Mouse (Mus musculus): ENCODE measurements at regions not wholly inside any gene's neighbourhood (a gene's known extent, or its start where the extent isn't known, plus 50 kb on each side); places are given as distances from the start of the nearest gene placed in this dataset.

DNA sequence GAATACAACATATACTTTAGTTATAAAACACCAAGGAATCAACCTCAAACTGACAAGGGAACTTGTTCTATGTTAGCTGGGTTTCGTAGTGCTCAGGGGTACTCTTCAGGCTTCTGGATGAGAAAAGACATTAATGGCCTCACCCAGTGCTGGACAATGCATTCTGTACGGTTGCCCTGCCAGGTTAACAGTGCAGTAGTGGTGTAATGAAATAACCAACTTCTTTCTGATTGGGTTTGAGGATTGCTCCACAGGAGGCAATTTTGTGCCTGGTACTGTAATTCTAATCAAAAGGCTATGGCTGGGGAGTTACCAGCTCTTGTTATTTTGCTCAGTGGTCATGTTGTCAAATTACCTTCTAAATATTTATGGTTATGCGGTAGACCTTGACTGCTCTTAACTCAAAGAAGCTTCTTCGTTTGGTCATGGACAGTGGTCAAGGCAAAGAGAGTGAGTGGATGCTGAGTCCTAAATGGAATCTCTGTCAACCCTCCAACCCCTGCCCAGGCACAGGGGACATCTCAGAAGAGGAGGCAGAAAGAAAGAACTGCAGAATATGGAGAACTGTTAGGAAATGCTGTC, 158.8 kb upstream of the B3gat2 start:
- no peak for DNase-seq (ENCODE audit: low spot score)

DNA sequence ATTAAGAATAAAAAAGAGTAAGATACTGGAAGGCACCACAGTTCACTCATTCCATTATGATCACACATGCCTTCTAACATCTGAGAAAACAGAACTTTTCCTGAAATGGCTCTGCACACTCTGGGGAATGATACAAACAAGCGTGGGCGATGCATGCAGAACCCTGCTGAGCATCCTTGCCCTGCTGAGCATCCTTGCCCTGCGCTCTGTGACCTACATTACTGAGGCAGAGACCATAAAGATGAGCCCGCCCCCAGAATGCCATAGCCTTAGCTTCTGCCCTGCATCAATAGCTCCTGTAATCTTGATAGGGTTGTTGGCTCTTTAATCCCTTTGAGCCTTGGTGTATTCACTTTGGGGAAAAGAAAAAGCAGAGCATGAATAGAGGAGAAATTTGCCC, 132.2 kb upstream of the B3gat2 start:
- DNase-seq (ENCODE audit: low spot score), result no peak

DNA sequence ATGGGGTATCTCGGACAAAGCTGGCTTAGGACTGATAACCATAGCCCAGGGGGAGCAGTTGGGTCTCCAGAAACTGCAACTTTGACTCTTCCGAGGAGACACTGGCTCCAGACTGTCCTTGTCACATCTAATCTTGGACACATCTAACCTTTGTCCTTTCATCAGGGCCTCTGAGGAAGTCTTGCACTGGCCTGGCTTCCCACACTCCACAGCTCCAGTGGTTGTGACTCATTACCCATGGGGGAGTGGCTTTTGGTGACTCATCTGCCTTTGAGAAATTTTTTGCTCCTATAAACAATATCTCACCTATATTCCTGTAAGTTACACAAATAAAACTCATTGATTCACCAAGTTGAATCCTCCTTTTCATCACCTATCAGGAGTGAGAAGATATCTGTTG, 116.5 kb upstream of the B3gat2 start:
- no peak for DNase-seq (ENCODE audit: low spot score)

DNA sequence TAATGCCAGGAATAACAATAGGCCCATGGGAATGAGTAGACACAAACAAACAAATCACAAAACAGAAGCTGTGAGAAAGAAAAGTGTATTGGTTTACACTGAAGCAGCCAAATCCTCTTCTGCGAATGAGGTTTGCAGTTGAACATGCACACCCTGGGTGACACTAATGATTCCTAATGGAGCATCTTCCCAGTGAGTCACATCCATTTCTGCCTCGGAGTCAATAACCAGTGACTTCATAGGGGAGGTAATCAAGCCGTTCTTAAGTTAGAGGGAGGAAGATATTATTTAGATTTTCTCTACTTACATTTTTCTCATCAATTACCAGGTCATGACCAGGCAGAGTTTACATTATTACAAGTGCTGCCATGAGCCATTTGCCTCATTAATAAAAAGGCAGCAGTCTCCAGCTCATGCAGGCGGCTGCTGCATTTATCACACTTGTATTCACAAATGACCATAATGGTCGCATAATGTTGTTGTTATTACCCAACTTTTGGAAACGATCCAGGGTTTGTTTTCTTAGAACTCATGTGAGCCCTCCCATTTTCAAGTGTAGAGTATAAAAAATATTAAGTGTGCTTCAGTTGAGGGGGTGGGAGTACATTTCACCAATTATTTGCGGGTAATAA, 112.6 kb upstream of the B3gat2 start:
- no peak for DNase-seq (ENCODE audit: low spot score)

DNA sequence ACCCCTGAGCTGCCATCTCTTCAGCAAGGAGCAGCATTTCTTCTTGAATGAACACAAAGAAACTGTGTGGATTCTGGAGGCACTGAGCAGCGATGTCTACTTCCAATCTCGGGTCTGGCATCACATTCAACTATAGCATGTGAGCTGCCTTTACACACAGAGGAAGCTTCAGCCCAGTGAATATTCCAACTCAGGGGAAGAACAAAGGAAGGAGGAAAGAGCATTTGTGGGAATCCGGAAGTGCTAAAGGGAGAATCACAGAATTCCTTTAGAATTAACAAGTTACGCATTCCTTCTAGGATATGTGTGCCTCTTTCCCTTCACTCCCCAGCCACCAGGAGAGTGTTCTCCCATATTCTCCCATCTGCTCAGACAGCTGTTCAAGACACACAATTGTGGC, 111.7 kb upstream of the B3gat2 start:
- DNase-seq (ENCODE audit: low spot score), result peak; percentile 18

DNA sequence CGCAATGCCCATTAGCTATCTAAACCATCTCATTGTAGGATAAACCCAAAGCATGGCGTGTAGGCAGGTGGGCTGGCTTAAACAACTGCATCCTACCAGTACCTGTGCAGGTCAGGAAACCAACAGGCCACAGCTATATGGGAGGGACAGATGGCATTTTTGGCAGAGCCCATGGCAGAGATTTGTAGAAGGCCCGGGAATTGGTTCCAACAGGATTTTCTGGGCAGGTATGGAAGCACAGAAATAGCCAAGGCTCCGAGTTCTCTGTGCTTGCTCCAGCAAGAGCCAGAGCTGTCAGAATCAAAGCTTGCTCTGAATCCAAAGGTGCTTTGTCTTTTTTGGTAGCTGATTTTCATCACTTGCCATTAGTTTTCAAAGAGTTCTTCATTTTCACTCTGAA, 107.9 kb upstream of the B3gat2 start:
- no peak for DNase-seq (ENCODE audit: low spot score)

DNA sequence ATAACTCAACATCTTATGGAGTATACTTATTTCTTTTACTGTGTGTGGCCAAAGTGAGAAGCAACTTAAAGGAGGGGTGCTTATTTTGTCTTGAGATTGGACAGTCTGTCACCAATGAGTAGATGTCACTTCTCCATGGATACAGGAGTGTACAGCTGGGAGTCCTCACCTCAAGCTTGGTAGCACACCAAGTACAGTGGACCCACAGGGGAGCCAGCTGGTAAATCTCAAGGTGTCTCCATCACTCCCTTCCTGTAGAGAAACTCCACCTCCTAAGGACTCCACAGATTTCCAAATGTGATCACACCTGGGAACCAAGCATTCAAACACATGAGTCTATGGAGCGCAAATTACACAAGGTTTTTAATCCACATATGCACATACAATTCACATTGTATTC, 105.8 kb upstream of the B3gat2 start:
- no peak for DNase-seq (ENCODE audit: low spot score)

DNA sequence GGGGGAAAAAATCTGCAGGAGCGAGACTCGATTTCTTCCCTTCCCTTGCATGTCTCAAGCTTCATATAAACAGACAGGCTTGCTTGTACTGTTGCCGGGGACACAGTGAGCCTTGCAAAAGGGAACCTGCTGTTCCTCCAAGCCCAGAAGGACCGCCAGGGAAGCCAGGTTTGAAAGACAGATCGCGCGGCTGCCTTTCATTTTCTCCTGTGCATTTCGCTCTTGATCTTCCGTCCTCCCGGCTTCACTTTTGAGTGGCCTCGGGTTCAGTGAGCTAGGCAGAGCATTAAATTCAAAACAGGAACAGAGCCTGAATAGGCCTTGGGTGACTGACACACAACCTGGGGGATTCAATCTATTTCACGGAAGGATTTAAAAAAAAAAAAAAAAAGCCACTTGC, 105.3 kb upstream of the B3gat2 start:
- DNase-seq (ENCODE audit: low spot score), result peak; percentile 54

DNA sequence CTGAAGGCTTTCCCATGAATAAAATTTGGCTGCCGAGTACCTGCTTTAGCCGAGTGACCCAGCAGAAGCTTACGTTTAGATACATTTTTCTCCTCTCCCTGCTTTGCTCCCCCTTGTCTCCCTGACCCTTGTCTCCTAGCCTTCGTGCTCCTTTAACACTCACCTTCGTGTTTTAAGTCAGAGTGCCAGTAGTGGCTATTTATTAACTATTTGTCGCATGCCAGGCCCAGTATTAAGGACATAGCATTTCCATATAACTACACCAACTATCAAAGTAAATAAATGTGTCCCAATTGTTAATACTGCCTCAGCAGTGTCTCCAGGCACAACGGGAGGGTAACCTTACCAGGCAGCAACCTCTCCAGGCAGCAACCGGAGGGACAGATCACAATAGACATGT, 104.8 kb upstream of the B3gat2 start:
- DNase-seq (ENCODE audit: low spot score), result no peak

DNA sequence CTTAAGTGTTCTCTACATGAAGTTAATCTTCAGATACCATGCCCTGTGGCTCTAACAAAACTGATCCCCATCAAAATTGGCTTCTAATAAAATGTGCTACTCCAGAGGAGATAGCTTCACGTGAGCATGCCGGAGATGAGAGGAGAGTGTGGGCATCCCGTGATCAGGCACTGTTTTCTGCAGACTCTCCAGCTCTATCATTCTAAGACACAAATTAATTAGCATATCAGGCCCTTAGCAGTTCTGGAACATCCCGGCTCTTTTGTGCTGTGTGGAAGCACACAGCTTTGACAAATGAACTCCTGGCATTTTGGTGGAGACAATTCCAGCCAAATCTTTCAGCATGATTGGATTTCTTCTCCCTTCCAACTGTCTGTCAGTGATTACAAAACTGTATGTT, 91.0 kb upstream of the B3gat2 start:
- DNase-seq (ENCODE audit: low spot score), result no peak

DNA sequence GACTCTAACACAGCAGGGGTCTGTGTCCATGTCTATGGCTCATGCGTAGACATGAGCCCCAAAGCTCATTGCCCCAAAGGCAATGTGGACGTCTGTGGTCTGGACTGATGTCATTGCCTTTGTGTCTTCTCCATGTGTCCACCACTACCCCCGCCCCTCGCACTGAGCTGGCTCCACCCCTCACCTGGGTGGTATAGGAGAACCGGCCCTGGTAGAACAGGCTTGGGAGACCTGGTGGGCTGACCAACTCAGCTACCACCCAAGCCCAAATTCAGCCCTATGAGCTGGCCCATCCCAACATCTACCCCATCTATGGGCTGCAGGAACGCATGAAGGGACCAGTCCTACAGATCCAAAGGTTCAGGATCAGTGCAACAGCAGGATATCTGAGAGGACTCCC, 87.2 kb upstream of the B3gat2 start:
- no peak for DNase-seq (ENCODE audit: low spot score)

DNA sequence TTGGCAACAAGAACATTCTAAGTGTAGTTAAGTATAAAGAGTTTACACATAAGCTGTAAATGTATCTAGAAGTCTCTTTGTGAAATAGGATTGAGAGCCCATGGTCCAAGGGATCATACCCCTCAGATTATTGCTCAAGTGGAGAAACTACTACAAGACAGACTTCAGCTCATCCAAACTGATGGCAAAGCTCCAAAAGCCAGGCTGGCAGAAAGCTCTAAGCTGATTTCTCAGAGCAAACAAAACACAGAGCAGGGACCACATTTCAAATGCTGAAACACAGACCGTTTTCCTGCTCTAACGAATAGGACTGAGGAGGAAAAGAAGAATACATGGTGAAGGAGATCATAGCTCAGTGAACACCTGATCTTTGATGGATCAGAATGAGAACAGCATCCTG, 85.3 kb upstream of the B3gat2 start:
- no peak for DNase-seq (ENCODE audit: low spot score)

DNA sequence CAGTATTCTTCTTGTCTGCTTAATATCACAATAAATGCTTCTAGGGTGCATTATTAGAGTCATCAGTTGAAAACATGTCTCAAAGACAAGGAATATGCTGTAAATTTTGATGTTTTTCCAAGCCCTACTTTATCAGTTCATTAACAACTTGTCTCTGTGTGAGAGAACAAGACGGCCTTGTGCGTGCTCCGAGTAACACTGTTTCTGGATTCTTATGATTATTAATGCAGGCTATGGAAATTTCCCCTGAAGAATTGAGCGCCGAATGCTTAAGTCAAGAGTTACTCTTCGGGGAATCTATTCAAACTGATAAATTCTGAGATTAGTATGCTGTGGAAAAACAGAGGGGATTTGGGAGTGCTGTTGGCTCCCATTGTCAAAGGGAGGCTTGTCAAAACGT, 72.2 kb upstream of the B3gat2 start:
- no peak for DNase-seq (ENCODE audit: low spot score)

DNA sequence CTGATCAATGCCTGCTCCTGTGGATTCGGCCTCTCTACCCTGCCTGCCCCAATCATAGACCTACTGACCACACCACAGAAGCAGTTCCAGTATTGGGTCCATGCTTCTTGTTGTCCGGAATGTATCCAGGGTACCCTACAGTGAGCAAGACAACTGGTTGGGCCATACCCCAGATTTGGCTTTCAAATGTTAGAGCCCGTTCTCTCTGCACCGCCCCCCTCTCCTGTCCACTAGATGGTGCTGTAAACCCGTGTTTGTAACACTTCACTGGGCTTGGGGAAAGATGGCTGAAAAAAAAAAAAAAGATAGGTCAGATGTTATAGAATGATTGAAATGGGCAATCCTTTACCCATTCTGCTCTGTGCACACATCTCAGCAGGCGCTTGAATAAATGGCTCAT, 56.1 kb upstream of the B3gat2 start:
- DNase-seq (ENCODE audit: low spot score), result peak; percentile 66

DNA sequence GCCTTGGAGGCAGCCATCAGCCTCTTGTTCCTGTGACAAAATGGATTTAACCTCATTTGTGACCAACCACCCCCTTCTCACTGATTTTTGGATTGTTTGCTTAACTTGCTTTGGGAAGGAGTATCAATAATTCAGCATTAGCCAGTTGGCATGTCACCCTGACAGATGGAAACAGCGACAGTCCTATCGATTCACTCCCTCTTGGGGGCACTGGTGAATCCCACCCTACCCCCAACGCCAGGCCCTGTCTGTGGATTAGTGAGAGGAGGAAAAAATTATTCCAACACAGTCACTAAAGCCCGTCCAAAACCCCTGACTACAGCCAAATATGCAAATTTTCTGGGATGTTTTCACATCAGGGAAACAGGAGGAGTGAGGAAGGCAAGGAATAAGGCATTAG, 55.1 kb upstream of the B3gat2 start:
- no peak for DNase-seq (ENCODE audit: low spot score)
